Comparison of ENCODE assay signal across 11 mouse cellular contexts in the genomic region with DNA sequence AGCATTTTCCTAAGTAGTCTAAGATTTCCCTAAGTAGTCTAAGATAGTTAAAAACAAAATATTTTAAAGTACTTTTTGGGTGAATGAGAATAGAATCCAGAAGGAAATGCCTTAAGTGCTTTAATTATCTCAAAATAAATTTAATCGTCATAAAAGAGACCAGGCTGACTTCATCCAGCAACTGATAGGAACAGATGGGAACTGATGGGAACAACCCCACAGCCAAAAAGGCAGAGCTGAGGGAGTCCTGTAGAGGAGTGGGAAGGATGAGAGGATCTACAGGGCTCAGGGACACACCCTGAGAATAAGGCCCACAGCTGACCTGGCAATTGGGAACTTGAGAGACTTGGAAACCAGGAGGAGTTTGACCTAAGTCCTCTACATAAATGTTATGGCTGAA.
"Had no signal": no experiment of that assay in that cellular context is flagged by ENCODE, and none has a peak within 500 bp of the region (broad histone marks: within the 10 kb centered on the region; RNA-seq: fewer than 3 reads in every experiment).

No protein-coding gene starts in this region.

- H3K4me3 ChIP-seq: limb, embryonic 12.5 days; liver, embryonic 13.5 days; lung, embryonic 15.5 days; midbrain, embryonic 12.5 days had no signal

- H3K27ac ChIP-seq: limb, embryonic 12.5 days; liver, embryonic 13.5 days; lung, embryonic 15.5 days; midbrain, embryonic 12.5 days had no signal

- H3K4me2 ChIP-seq: limb, embryonic 12.5 days; liver, embryonic 13.5 days; lung, embryonic 15.5 days; midbrain, embryonic 12.5 days had no signal

- DNase-seq: kidney, adult 8-10 months; kidney, postnatal 25 days; liver; liver, embryonic 13.5 days; liver, postnatal 0 days; thymus, adult 2 months; thymus, postnatal 25 days had no signal

- ATAC-seq: intestine, postnatal 0 days; liver, postnatal 0 days had no signal

- H3K4me1 ChIP-seq: limb, embryonic 12.5 days; liver, embryonic 13.5 days; lung, embryonic 15.5 days; midbrain, embryonic 12.5 days had no signal

- H3K9ac ChIP-seq: limb, embryonic 12.5 days; liver, embryonic 13.5 days; liver, postnatal 0 days; lung, embryonic 15.5 days; midbrain, embryonic 12.5 days had no signal

- H3K27me3 ChIP-seq: limb, embryonic 12.5 days; liver, embryonic 13.5 days; lung, embryonic 15.5 days; midbrain, embryonic 12.5 days had no signal

- H3K36me3 ChIP-seq: limb, embryonic 12.5 days; liver, embryonic 13.5 days; lung, embryonic 15.5 days; midbrain, embryonic 12.5 days had no signal

- H3K9me3 ChIP-seq: limb, embryonic 12.5 days; liver, embryonic 13.5 days; lung, embryonic 15.5 days; midbrain, embryonic 12.5 days had no signal
